Mouse (Mus musculus) C2C12 (cell line): ENCODE measurements at regions not wholly inside any gene's neighbourhood (a gene's known extent, or its start where the extent isn't known, plus 50 kb on each side); places are given as distances from the start of the nearest gene placed in this dataset.

Source experiments
- H3K27me3 ChIP-seq: one replicate; pipeline ENCODE4 v1.6.1; 2011; ENCODE audit not compliant: control insufficient read depth, insufficient read depth, insufficient read length
- H3K36me3 ChIP-seq: one replicate; pipeline ENCODE4 v1.6.1; 2011; ENCODE audit not compliant: control insufficient read depth, insufficient read depth
- H3K4me3 ChIP-seq: one replicate; pipeline ENCODE4 v1.5.1; 2011; ENCODE audit warnings: mild to moderate bottlenecking, control low read depth; ENCODE audit not compliant: poor library complexity, insufficient read depth, severe bottlenecking
- H3K79me2 ChIP-seq: one replicate; pipeline ENCODE4 v1.6.1; 2011; ENCODE audit not compliant: control insufficient read depth, insufficient read depth
- H3K79me3 ChIP-seq: one replicate; pipeline ENCODE4 v1.6.1; 2011; ENCODE audit warnings: low read depth, control low read depth
- H3ac ChIP-seq: one replicate; pipeline ENCODE3; 2011; ENCODE audit warnings: low read depth; ENCODE audit not compliant: control insufficient read depth, insufficient read length
- CEBPB ChIP-seq: IDR thresholded peaks from one replicate; pipeline ENCODE4 v1.6.1; 2011; ENCODE audit warnings: low read depth, mild to moderate bottlenecking, control low read depth, moderate library complexity
- CTCF ChIP-seq: IDR thresholded peaks from one replicate; pipeline ENCODE4 v1.5.1; 2011; ENCODE audit not compliant: control insufficient read depth, insufficient read depth, insufficient read length
- FOSL1 ChIP-seq: IDR thresholded peaks from one replicate; pipeline ENCODE4 v1.8.0; 2011; ENCODE audit warnings: mild to moderate bottlenecking, low read length; ENCODE audit not compliant: poor library complexity, insufficient read depth, severe bottlenecking
- MAX ChIP-seq: IDR thresholded peaks from one replicate; pipeline ENCODE4 v1.6.1; 2011; ENCODE audit warnings: mild to moderate bottlenecking, control low read depth
- MYOD1 ChIP-seq: IDR thresholded peaks from one replicate; pipeline ENCODE4 v1.6.1; 2011; ENCODE audit warnings: low read depth; ENCODE audit not compliant: control insufficient read depth, insufficient read length
- MYOG ChIP-seq: IDR thresholded peaks from one replicate; pipeline ENCODE4 v1.6.1; 2011; ENCODE audit not compliant: control insufficient read depth, insufficient read length; ENCODE audit errors: extremely low read depth
- USF1 ChIP-seq: IDR thresholded peaks from one replicate; pipeline ENCODE4 v1.6.1; 2011; ENCODE audit warnings: low read depth, mild to moderate bottlenecking, control low read depth, moderate library complexity

DNA sequence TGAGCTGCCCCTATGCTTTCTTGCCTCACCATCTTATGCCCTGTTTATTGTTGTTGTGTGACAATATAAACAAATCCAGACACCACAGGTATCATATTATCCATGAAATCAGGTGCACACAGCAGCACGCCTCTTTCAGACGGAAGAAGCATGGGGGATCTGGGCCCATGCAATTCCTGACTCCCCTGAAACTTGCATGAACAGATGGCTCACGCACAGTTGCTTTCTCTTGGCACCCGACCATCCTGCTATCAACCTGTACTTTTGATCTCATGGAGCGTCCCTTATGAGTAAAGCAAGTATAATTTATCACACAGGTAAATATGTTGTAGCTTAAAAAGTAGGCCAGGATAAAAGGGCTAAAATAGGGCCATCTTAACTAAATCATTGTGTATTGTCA, 674.1 kb downstream of the Pdcd6ip start:
- Histone ChIP-seq H3K27me3 (no peaks in the 10 kb centered on the region), H3K79me3 (no peaks in the 10 kb centered on the region), H3K4me3 (no peak overlapping the region), H3ac (no peak overlapping the region), H3K36me3 (no peaks in the 10 kb centered on the region), H3K79me2 (no peaks in the 10 kb centered on the region)
- TF ChIP-seq USF1 (no peak), MAX (no peak), FOSL1 (no peak), MYOD1 (no peak), MYOG (no peak), CTCF (no peak), CEBPB (no peak)

DNA sequence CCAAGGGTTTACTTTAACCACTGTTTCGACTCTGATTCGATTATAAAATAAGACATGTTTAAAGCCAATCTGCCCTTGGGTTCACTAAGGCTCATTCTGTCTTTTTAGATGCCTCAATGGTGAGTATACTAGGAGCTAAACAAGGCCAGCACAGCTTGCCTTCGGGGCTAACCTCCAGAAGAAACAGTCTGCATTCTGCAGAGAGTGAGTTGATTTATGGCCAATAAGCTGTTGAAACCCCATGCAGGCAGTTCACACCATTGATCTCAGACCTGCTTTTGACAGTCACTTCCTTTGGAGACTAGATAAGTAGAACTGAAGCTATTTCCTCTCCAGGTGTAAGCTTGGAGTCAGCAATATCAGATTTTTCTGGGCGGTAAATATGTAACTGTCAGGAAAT, 679.0 kb downstream of the Pdcd6ip start:
- no peak for TF ChIP-seq MYOG
- TF ChIP-seq CTCF: no peak
- no peak for TF ChIP-seq MAX
- TF ChIP-seq FOSL1: no peak
- no peak for TF ChIP-seq USF1
- TF ChIP-seq MYOD1: no peak
- no peak for TF ChIP-seq CEBPB
- Histone ChIP-seq H3ac (no peak overlapping the region), H3K36me3 (no peaks in the 10 kb centered on the region), H3K4me3 (no peak overlapping the region), H3K27me3 (no peaks in the 10 kb centered on the region), H3K79me3 (no peaks in the 10 kb centered on the region), H3K79me2 (no peaks in the 10 kb centered on the region)

DNA sequence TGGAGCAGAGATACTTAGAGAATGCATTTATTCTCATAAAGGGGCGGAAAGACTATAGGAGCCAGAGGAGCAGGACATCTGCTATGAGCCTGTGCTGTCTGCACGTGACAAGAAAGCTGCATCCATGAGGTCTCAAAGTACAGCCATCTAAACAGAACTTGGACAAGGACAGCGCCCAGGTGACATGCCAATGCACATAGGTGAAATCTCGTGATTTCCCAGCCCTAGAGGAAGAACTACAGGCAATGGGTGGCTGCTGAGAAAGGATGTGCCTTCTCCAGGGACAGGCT, 681.2 kb downstream of the Pdcd6ip start:
- no peak for TF ChIP-seq CEBPB
- no peak for TF ChIP-seq MYOD1
- TF ChIP-seq CTCF: no peak
- TF ChIP-seq MYOG: no peak
- TF ChIP-seq FOSL1: no peak
- TF ChIP-seq MAX: no peak
- TF ChIP-seq USF1: no peak
- H3K79me3 ChIP-seq: no peaks in the 10 kb centered on the region
- H3K27me3 ChIP-seq: no peaks in the 10 kb centered on the region
- H3K79me2 ChIP-seq: no peaks in the 10 kb centered on the region
- no peak overlapping the region for H3K4me3 ChIP-seq
- H3ac ChIP-seq: no peak overlapping the region
- H3K36me3 ChIP-seq: no peaks in the 10 kb centered on the region

GRCm38 (mm10) chr9:113026096-113026903, 681.8 kb downstream of the Pdcd6ip start:
- H3ac ChIP-seq: no peak overlapping the region
- no peak overlapping the region for H3K4me3 ChIP-seq
- no peak for TF ChIP-seq FOSL1
- TF ChIP-seq CTCF: no peak
- TF ChIP-seq USF1: no peak
- TF ChIP-seq MYOD1: no peak
- no peak for TF ChIP-seq MAX
- no peak for TF ChIP-seq CEBPB
- no peak for TF ChIP-seq MYOG
- no peaks in the 10 kb centered on the region for H3K79me2 ChIP-seq
- no peaks in the 10 kb centered on the region for H3K79me3 ChIP-seq
- H3K27me3 ChIP-seq: no peaks in the 10 kb centered on the region
- H3K36me3 ChIP-seq: no peaks in the 10 kb centered on the region

DNA sequence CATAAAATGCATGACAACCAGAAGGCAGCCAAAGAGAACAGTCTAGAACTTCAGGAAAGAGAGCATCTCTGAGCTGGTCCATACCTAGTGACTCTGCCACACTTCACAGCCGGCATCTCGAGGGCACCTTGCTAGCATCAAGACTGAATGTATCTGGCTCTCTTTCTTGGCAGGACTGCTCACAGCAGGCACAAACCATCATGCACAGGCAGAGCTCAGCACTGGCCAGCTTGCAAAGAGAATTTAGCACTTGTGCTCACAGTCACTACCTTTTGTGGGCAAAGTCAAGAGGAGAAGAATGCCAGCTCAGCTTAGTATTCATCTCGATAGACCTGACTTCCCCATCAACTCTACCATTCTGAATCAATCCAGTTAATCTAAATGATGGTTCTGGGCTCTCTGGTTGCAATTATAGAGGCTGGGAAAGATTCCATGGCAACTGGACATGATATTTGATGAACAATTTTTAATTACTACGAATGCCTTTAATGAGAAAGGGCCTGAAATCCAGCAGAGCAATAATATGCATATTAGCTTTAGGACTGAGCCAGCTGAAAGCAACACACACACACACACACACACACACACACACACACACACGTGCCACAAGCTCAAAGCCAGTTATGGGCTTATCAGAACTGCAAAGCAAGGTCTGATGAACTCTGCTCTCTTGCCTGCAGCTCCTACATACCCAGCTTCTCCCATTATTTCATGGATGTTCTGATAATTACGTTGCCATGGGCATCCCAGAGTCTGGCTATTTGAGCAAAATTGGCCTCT, 686.0 kb downstream of the Pdcd6ip start:
- H3K4me3 ChIP-seq: no peak overlapping the region
- no peaks in the 10 kb centered on the region for H3K36me3 ChIP-seq
- TF ChIP-seq FOSL1: no peak
- TF ChIP-seq MYOG: no peak
- no peaks in the 10 kb centered on the region for H3K79me3 ChIP-seq
- H3K27me3 ChIP-seq: no peaks in the 10 kb centered on the region
- H3ac ChIP-seq: no peak overlapping the region
- H3K79me2 ChIP-seq: no peaks in the 10 kb centered on the region
